ENCODE assay signal across 14 mouse cellular contexts in genomic region chr3:35520131-35520530, GRCm38 (mm10).
DNase-seq lines count a peak whose midpoint lies in the region.
"Had no signal": no experiment of that assay in that cellular context is flagged by ENCODE, and none has a peak within 500 bp of the region (broad histone marks: within the 10 kb centered on the region; RNA-seq: fewer than 3 reads in every experiment).

No protein-coding gene starts in this region.

- DNase-seq in cerebellum, postnatal 10 days = peak; percentile 19 to 49
- no peak for DNase-seq in cerebellum, adult 9-10 months
- peak; percentile 15 to 20 for DNase-seq in layer of hippocampus, postnatal 10 days (ENCODE audit: low spot score in 2 of 2)
- DNase-seq in layer of hippocampus, adult 11-12 months (ENCODE audit: low spot score) = no peak
- peak; percentile 16 for DNase-seq in urinary bladder, postnatal 14 days (ENCODE audit: low spot score)
- DNase-seq in urinary bladder, postnatal 25 days (ENCODE audit: low spot score) = no peak
- DNase-seq in thymus, postnatal 14 days = no peak
- no peak for DNase-seq in adipocyte (ENCODE audit: low spot score)
- DNase-seq: adrenal gland, adult 2 months; cerebellum, postnatal 25 days; heart, adult 18-20 months; kidney, adult 9 months; liver, embryonic 13.5 days; thymus, adult 2 months had no signal

Comparison
In these comparisons a context has a peak if more than half of its experiments do, and no peak if none do; other contexts are left out.
1. DNase-seq: peak in cerebellum, postnatal 10 days (2 of 2), layer of hippocampus, postnatal 10 days (2 of 2) and urinary bladder, postnatal 14 days (single experiment); none in cerebellum, adult 9-10 months (single experiment), layer of hippocampus, adult 11-12 months (single experiment), urinary bladder, postnatal 25 days (single experiment), thymus, postnatal 14 days (single experiment) and adipocyte (single experiment).